Mouse (Mus musculus): ENCODE results near the gene Scap. TPM values are rescaled to one million over a fixed set of nuclear protein-coding genes. Genes with fewer than 3 reads are reported as not detected.
A peak's percentile ranks its signal among the peaks of the same experiment; 100 is the strongest.

Gene Scap
- polyA plus RNA-seq, 1 experiment, result 45.8 TPM

GRCm38 (mm10) chr9:110304516-110304915 lies 28.6 kb upstream of the Scap start:
- peaks cover 5% of the 10 kb centered on the region for H3K4me1 ChIP-seq (ENCODE audit: control insufficient read depth, insufficient read depth, low read length)
- 2% methylated on average over 4 of the region's 4 CpGs for WGBS
- peak overlapping the region; percentile 66 for H3K27ac ChIP-seq (ENCODE audit: insufficient read depth, low read length)
- TF ChIP-seq CTCF (IDR thresholded peaks at IDR 0.05; ENCODE audit: borderline replicate concordance, insufficient read depth, low read depth, low read length) (no peak), POLR2A (IDR thresholded peaks at IDR 0.05; ENCODE audit: borderline replicate concordance, insufficient read depth, low read length) (no peak)
- no peaks in the 10 kb centered on the region for H3K27me3 ChIP-seq (ENCODE audit: control insufficient read depth, insufficient read depth, low read length)
- H3K4me3 ChIP-seq (replicated peaks; ENCODE audit: insufficient read depth, low read depth, low read length), result peak overlapping the region; percentile 81
- peak in 1 of 2 experiments; percentile 37 for DNase-seq

DNA sequence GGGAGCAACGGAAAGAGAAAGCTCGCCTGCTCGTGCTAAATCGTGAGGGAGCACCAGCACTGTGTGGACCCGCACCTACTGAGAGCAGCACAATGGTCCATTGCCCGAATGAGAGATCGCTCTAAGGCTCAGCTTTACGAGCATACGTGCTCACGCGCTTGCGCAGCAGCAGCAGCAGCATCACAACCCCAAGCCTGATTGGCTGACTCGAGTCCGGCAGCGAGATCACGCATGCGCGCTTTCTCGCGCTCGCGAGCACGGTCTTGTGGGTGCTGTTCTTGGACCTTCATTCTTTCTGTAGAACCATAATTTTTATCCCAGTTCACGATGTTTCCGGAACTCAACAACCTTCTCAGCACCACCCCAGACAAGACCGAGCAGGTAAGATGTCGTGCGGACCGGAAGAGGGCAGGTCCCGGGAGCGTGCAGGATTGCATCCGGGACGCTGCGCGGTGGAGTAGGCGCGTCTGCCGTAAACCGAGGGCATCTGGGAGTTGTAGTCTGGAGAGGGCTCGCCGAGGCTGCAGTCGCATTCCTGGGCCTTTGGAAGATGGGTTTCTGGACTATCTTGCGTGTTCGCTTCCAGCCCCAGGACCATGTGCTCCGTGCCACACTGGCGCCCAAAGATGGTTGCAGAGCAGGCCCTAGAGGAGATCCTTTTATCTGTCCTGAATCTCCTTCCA lies 28.0 kb upstream of the Scap start, which contains the start of gene Elp6:
Gene Elp6 (plus strand): TSS at position 205 of the 683 bp plus-strand sequence.
- TF ChIP-seq POLR2A (IDR thresholded peaks at IDR 0.05; ENCODE audit: borderline replicate concordance, insufficient read depth, low read length) (peak; percentile 100), CTCF (IDR thresholded peaks at IDR 0.05; ENCODE audit: borderline replicate concordance, insufficient read depth, low read depth, low read length) (no peak)
- H3K4me1 ChIP-seq (ENCODE audit: control insufficient read depth, insufficient read depth, low read length), result peaks cover 5% of the 10 kb centered on the region
- H3K4me3 ChIP-seq (replicated peaks; ENCODE audit: insufficient read depth, low read depth, low read length), result peak within 1 kb of the TSS; percentile 81
- peak; percentile 94 to 96 for DNase-seq
- peak within 1 kb of the TSS; percentile 66 for H3K27ac ChIP-seq (ENCODE audit: insufficient read depth, low read length)
- H3K27me3 ChIP-seq (ENCODE audit: control insufficient read depth, insufficient read depth, low read length), result no peaks in the 10 kb centered on the region
- under 1% methylated on average over 46 of the region's 46 CpGs for WGBS

DNA sequence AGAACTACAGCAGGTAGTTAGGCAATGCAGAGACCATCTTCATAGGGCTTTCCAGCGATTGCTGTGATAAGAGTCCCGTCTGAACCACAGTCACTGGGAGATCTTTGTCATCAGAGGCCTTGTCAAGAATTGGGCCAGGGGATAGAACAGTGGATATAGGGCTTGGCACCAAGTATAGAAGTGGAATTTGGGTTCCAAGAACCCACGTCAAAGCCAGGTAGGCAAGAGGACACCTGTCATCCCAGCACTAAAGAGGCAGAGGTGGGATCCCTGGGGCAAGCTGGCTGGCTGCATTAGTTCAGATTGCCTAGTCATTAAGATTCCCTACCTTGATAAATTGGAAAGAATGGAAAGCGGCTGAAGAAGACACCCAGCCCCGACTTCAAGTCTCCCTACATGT lies 26.7 kb upstream of the Scap start:
- DNase-seq, result no peak
- WGBS, result 84% methylated on average over 5 of the region's 5 CpGs

DNA sequence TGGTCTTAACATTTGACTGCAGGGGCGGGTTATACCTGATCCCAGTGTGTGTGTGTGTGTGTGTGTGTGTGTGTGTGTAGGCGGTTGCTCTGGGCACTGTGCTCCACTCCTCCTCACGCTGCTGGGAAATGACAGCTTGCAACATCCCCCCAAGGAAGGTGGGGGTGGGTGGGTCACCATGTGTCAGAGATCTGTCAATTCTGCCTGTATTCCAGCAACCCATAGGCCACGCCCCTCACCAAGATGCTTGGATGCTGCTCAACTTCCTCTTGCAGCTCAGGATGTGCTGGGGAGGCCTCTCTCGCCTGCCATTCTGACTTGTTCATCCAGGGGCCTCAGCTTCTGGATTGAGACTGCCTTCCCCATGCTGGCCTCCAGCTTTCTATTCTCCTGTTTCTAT lies 18.4 kb upstream of the Scap start:
- no peaks in the 10 kb centered on the region for H3K4me1 ChIP-seq (ENCODE audit: control insufficient read depth, insufficient read depth, low read length)
- TF ChIP-seq CTCF (IDR thresholded peaks at IDR 0.05; ENCODE audit: borderline replicate concordance, insufficient read depth, low read depth, low read length), result no peak
- no peak for TF ChIP-seq POLR2A (IDR thresholded peaks at IDR 0.05; ENCODE audit: borderline replicate concordance, insufficient read depth, low read length)
- DNase-seq, result no peak
- no peak overlapping the region for H3K4me3 ChIP-seq (replicated peaks; ENCODE audit: insufficient read depth, low read depth, low read length)
- no peaks in the 10 kb centered on the region for H3K27me3 ChIP-seq (ENCODE audit: control insufficient read depth, insufficient read depth, low read length)
- 59% methylated on average over 5 of the region's 5 CpGs for WGBS
- H3K27ac ChIP-seq (ENCODE audit: insufficient read depth, low read length), result no peak overlapping the region

More for the DNA sequence above, 26.7 kb upstream of the Scap start:
- Histone ChIP-seq H3K4me3 (replicated peaks; ENCODE audit: insufficient read depth, low read depth, low read length) (no peak overlapping the region), H3K4me1 (ENCODE audit: control insufficient read depth, insufficient read depth, low read length) (peaks cover 5% of the 10 kb centered on the region), H3K27ac (ENCODE audit: insufficient read depth, low read length) (0 out of 2 replicates have a peak overlapping the region, but pooled peaks have one; percentile 19), H3K27me3 (ENCODE audit: control insufficient read depth, insufficient read depth, low read length) (no peaks in the 10 kb centered on the region)
- TF ChIP-seq CTCF (IDR thresholded peaks at IDR 0.05; ENCODE audit: borderline replicate concordance, insufficient read depth, low read depth, low read length) (no peak), POLR2A (IDR thresholded peaks at IDR 0.05; ENCODE audit: borderline replicate concordance, insufficient read depth, low read length) (no peak)

DNA sequence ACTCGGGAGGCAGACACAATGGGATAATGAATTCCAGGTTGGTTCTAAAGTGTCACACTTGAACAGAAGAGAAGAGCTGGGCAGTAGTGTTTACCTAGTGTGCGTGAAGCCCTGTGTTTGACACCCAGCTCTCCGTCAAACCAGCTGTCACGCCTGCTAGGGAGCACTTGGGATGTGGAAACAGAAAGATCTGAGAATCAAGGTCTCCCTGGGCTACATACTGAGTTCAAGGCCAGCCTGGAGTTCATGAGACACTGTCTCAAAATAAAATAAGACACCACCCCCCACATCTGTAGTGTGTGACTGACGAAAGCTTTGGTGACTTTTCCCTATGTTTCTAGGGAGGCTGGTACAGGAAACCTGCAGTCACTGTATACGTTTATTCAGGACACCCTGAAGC lies 17.7 kb upstream of the Scap start:
- no peak overlapping the region for H3K27ac ChIP-seq (ENCODE audit: insufficient read depth, low read length)
- no peak overlapping the region for H3K4me3 ChIP-seq (replicated peaks; ENCODE audit: insufficient read depth, low read depth, low read length)
- no peaks in the 10 kb centered on the region for H3K4me1 ChIP-seq (ENCODE audit: control insufficient read depth, insufficient read depth, low read length)
- H3K27me3 ChIP-seq (ENCODE audit: control insufficient read depth, insufficient read depth, low read length), result no peaks in the 10 kb centered on the region
- WGBS, result 91% methylated on average over 6 of the region's 6 CpGs
- no peak for DNase-seq
- no peak for TF ChIP-seq CTCF (IDR thresholded peaks at IDR 0.05; ENCODE audit: borderline replicate concordance, insufficient read depth, low read depth, low read length)

- H3K4me3 ChIP-seq (replicated peaks; ENCODE audit: insufficient read depth, low read depth, low read length), result no peak overlapping the region
- H3K27ac ChIP-seq (ENCODE audit: insufficient read depth, low read length), result no peak overlapping the region
- no peaks in the 10 kb centered on the region for H3K27me3 ChIP-seq (ENCODE audit: control insufficient read depth, insufficient read depth, low read length)
- 94% methylated on average over 8 of the region's 8 CpGs for WGBS
- H3K4me1 ChIP-seq (ENCODE audit: control insufficient read depth, insufficient read depth, low read length), result no peaks in the 10 kb centered on the region; the same call in 1 of the 2 replicates
- no peak for DNase-seq
- no peak for TF ChIP-seq POLR2A (IDR thresholded peaks at IDR 0.05; ENCODE audit: borderline replicate concordance, insufficient read depth, low read length)
- no peak for TF ChIP-seq CTCF (IDR thresholded peaks at IDR 0.05; ENCODE audit: borderline replicate concordance, insufficient read depth, low read depth, low read length)
Measured at GRCm38 (mm10) chr9:110315904-110316303, 17.2 kb upstream of the Scap start.

DNA sequence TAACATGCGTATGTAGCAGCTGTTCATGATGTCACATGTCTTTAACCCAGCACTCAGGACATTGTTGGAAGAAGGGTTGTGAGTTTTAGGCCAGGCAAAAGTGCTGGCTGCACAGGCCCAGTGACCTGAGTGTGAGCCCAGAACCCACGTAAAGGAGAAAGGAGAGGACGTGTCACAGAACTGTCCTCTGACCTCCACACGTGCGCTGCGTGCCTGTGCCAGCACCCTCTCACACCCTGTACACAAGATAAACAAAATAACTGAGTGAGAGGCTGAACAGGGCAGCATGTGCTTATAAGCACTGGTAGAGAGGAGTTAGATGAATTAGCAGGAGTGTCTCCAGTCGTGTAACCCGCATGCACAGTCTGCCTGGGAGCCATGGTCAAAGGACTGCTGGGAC lies 16.6 kb upstream of the Scap start:
- no peak for TF ChIP-seq CTCF (IDR thresholded peaks at IDR 0.05; ENCODE audit: borderline replicate concordance, insufficient read depth, low read depth, low read length)
- TF ChIP-seq POLR2A (IDR thresholded peaks at IDR 0.05; ENCODE audit: borderline replicate concordance, insufficient read depth, low read length), result no peak
- WGBS, result 92% methylated on average over 8 of the region's 8 CpGs

DNA sequence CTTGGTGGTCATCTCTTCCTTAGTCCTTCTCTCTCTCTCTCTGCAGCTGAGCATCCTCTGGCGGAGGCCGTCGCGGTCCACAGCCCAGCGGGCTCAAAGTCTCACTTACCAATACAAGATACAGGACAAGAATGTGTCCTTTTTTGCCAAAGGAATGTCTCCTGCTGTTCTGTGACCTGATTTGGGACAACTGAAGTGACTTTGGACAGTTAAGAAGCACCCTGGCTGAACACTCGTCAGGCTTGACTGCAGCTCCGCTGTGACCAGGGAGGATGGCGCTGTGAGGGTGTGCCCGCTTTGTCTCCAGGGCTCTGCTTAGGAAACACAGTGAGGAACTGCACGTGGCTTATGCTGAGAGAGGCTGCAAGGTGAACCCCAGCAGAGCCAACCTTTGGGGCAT lies 12.3 kb upstream of the Scap start:
- WGBS, result 54% methylated on average over 10 of the region's 10 CpGs
- TF ChIP-seq CTCF (IDR thresholded peaks at IDR 0.05; ENCODE audit: borderline replicate concordance, insufficient read depth, low read depth, low read length), result no peak
- TF ChIP-seq POLR2A (IDR thresholded peaks at IDR 0.05; ENCODE audit: borderline replicate concordance, insufficient read depth, low read length), result no peak

More for the DNA sequence above, 16.6 kb upstream of the Scap start:
- Histone ChIP-seq H3K4me1 (ENCODE audit: control insufficient read depth, insufficient read depth, low read length) (no peaks in the 10 kb centered on the region; the same call in 1 of the 2 replicates), H3K27me3 (ENCODE audit: control insufficient read depth, insufficient read depth, low read length) (no peaks in the 10 kb centered on the region), H3K4me3 (replicated peaks; ENCODE audit: insufficient read depth, low read depth, low read length) (no peak overlapping the region), H3K27ac (ENCODE audit: insufficient read depth, low read length) (no peak overlapping the region)
- DNase-seq, result no peak

More for the DNA sequence above, 12.3 kb upstream of the Scap start:
- Histone ChIP-seq H3K4me3 (replicated peaks; ENCODE audit: insufficient read depth, low read depth, low read length) (no peak overlapping the region), H3K27ac (ENCODE audit: insufficient read depth, low read length) (no peak overlapping the region), H3K4me1 (ENCODE audit: control insufficient read depth, insufficient read depth, low read length) (no peaks in the 10 kb centered on the region; the same call in 1 of the 2 replicates), H3K27me3 (ENCODE audit: control insufficient read depth, insufficient read depth, low read length) (no peaks in the 10 kb centered on the region)
- no peak for DNase-seq
